In genomic region chr11:57434153-57434552, GRCm38 (mm10) we compare ENCODE assay signal across 8 mouse cellular contexts.
DNase-seq lines count a peak whose midpoint lies in the region; ATAC-seq and TF ChIP-seq lines count a peak whose summit lies in the region.
"Had no signal": no experiment of that assay in that cellular context is flagged by ENCODE, and none has a peak within 500 bp of the region (broad histone marks: within the 10 kb centered on the region; RNA-seq: fewer than 3 reads in every experiment).

No protein-coding gene starts in this region.

- 2% methylated on average over 1 of the region's 1 CpGs for WGBS in kidney, postnatal 0 days
- WGBS in kidney, embryonic 16.5 days = 6% methylated on average over 1 of the region's 1 CpGs

- no peaks in the 10 kb centered on the region for H3K36me3 ChIP-seq in kidney, postnatal 0 days (ENCODE audit: insufficient read depth, low read length)
- no peaks in the 10 kb centered on the region for H3K36me3 ChIP-seq in kidney, embryonic 16.5 days (ENCODE audit: insufficient read depth, low read length)

- ATAC-seq in kidney, postnatal 0 days (replicated peaks; ENCODE audit: low FRiP score, low read depth) = no peak
- no peak for ATAC-seq in kidney, embryonic 16.5 days (ENCODE audit: low FRiP score, low TSS enrichment)
- no peak for ATAC-seq in Patski
- no peak for ATAC-seq in activated CD4-positive, CD25-positive, alpha-beta regulatory T cell, adult 4 months

- no peak overlapping the region for H3K27ac ChIP-seq in kidney, postnatal 0 days
- no peak overlapping the region for H3K27ac ChIP-seq in kidney, embryonic 16.5 days (ENCODE audit: low read length)

- no peak overlapping the region for H3K9ac ChIP-seq in kidney, postnatal 0 days (ENCODE audit: low read depth, low read length)
- H3K9ac ChIP-seq in kidney, embryonic 16.5 days (replicated peaks; ENCODE audit: low read length) = no peak overlapping the region

- no peaks in the 10 kb centered on the region for H3K27me3 ChIP-seq in kidney, postnatal 0 days (ENCODE audit: insufficient read depth, low read length)
- H3K27me3 ChIP-seq in kidney, embryonic 16.5 days (ENCODE audit: insufficient read depth, low read length) = no peaks in the 10 kb centered on the region
- peaks cover 4% of the 10 kb centered on the region for H3K27me3 ChIP-seq in Patski

- POLR2A ChIA-PET in Patski (lab: Charles Lee) = no interaction called here

- H3K4me1 ChIP-seq in kidney, postnatal 0 days (replicated peaks; ENCODE audit: insufficient read depth, low read length) = no peaks in the 10 kb centered on the region
- no peaks in the 10 kb centered on the region for H3K4me1 ChIP-seq in kidney, embryonic 16.5 days (ENCODE audit: insufficient read depth, low read length)

- H3K4me2 ChIP-seq in kidney, postnatal 0 days (ENCODE audit: low read length) = no peak overlapping the region
- no peak overlapping the region for H3K4me2 ChIP-seq in kidney, embryonic 16.5 days (replicated peaks; ENCODE audit: low read depth, low read length)

- no peak overlapping the region for H3K4me3 ChIP-seq in kidney, postnatal 0 days (replicated peaks; ENCODE audit: low read depth, low read length)
- no peak overlapping the region for H3K4me3 ChIP-seq in kidney, embryonic 16.5 days (ENCODE audit: low read length)
- H3K4me3 ChIP-seq: megakaryocyte, embryonic 14.5 days had no signal

- CTCF ChIA-PET in Patski (lab: Charles Lee) = interaction anchor here (1.2 kb wide), 1 partner anchor 18 kb away, joined by 3 read pairs; no protein-coding TSS in a partner anchor

- TF ChIP-seq CTCF in kidney, postnatal 0 days (IDR thresholded peaks at IDR 0.05; ENCODE audit: low read depth) = no peak
- TF ChIP-seq CTCF in Patski (IDR thresholded peaks at IDR 0.05) = no peak

- DNase-seq in kidney, postnatal 0 days (ENCODE audit: low spot score) = peak; percentile 86
- peak; percentile 19 for DNase-seq in Patski (ENCODE audit: low read depth, low spot score)
- DNase-seq in embryo, embryonic 11.5 days (ENCODE audit: low read depth, low spot score) = peak; percentile 66
- DNase-seq in lung, postnatal 36 days = peak; percentile 51
- no peak for DNase-seq in frontal cortex, postnatal 36 days (ENCODE audit: low spot score in 2 of 2)

- in situ Hi-C loops in Patski (cut with MboI; ENCODE audit: low pct_unique_long_range_greater_than_20kb) = no loop called here

- no peaks in the 10 kb centered on the region for H3K9me3 ChIP-seq in kidney, postnatal 0 days (replicated peaks; ENCODE audit: low read length)
- no peaks in the 10 kb centered on the region for H3K9me3 ChIP-seq in kidney, embryonic 16.5 days (ENCODE audit: low read length)

Comparison
In these comparisons a context has a peak if more than half of its experiments do, and no peak if none do; other contexts are left out.
1. DNase-seq: peak in kidney, postnatal 0 days (single experiment), Patski (single experiment), embryo, embryonic 11.5 days (single experiment) and lung, postnatal 36 days (single experiment); none in frontal cortex, postnatal 36 days (0 of 2).